Mouse (Mus musculus) lung, postnatal 0 days (tissue): ENCODE data around the gene Sae1.

ENCODE experiments used
- CTCF ChIP-seq: IDR thresholded peaks from 2 replicates; pipeline ENCODE4 v1.5.1; 2016; ENCODE audit warnings: antibody characterized with exemption, mild to moderate bottlenecking
- EP300 ChIP-seq: IDR thresholded peaks from 2 replicates; pipeline ENCODE4 v1.6.1; 2016; ENCODE audit warnings: antibody characterized with exemption, mild to moderate bottlenecking, control low read depth

DNA sequence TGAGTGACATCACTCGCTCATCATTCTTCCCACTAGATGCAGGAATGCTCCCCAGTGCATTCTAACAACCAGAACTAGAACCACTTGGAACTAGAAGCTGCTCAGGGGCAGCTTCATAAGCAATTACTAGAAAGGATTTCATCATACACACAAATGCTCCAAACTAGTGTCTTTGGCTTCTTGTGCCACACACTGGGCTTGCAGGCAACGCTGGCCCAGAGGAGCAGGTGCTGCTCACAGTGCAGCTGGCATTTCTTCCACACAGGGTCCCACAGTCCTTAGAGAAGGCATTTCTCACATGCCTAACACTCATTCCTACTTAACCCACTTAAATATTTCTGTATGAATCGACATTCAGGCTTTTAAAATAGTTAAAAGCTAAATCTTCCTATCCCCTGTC is 30.0 kb downstream of the Sae1 start:
- TF ChIP-seq CTCF, result no peak
- no peak for TF ChIP-seq EP300
